Mouse (Mus musculus): ENCODE measurements around the gene Clic4. TPM values are rescaled to one million over a fixed set of nuclear protein-coding genes. Genes with fewer than 3 reads are reported as not detected.

Gene Clic4
- total RNA-seq, 2 experiments from 2014 or later, result 31.8 to 34.1 TPM

DNA sequence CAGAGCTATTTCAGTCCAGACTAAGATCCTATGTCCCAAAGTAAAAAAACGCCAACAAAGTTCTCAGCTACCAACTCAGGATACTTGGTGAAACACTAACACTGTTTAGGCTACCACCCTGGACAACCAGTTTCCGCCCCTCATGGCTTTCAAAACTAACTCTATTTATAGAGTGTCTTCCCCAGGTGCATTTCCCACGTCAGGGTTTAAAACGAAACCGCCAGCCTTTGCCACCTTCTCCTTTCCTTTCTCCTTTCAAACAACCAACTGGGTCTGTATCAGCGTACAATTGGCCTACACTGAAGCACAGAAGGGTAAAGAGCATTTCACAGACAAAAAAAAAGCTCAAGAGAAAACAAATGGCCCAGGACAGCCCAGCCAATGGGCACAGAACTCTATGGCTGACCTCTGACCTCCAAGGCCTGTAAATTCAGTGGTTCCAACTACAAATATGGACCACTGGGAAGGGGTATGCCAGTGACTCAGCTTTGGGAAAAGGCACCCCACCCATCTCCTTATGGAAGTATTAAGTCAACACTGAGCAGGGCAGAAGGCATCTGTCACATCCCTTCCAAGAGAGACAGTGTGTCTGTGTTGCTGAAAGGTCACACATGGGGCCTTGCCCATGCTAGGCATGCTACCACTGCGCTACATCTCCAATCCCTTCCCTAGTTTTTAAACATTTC, 2.8 kb downstream of the Clic4 start:
- DNase-seq (ENCODE audit: low spot score in 2 of 2), result no peak
- intact Hi-C loops (cut with DNase I), result loop anchor here (5.0 kb wide), 1 partner anchor 47 kb away; no protein-coding TSS in a partner anchor

GRCm38 (mm10) chr4:135267521-135267920, 5.1 kb downstream of the Clic4 start:
- DNase-seq (ENCODE audit: low spot score in 2 of 2), result no peak
- intact Hi-C loops (cut with DNase I), result no loop called here

- no peak for DNase-seq (ENCODE audit: low spot score in 2 of 2)
- intact Hi-C loops (cut with DNase I), result no loop called here
Observed at GRCm38 (mm10) chr4:135266987-135267386, 5.6 kb downstream of the Clic4 start.

DNA sequence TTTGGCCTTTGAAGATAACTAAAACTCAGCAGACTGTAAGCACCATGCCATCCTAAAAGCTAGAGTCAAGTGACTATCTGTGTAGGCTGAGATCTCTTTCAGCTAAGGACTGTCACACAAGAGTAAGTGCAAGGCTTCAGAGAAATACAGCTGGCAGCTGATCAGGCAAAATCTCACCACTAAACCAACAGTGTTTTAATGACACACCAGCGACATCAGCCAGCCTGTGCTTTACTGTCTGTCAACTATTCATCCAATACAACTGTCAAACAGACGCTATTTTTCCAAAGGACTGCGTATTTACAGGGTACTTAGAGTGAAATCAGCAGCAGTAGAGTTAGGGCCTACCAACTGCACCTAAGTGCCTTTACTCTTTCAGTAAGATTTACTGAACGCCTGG, 12.2 kb downstream of the Clic4 start:
- DNase-seq (ENCODE audit: low spot score in 2 of 2), result no peak
- intact Hi-C loops (cut with DNase I), result no loop called here

GRCm38 (mm10) chr4:135258521-135258920, 14.1 kb downstream of the Clic4 start:
- intact Hi-C loops (cut with DNase I), result no loop called here
- DNase-seq (ENCODE audit: low spot score in 2 of 2), result no peak

GRCm38 (mm10) chr4:135257881-135258476, 14.6 kb downstream of the Clic4 start:
- intact Hi-C loops (cut with DNase I), result no loop called here
- DNase-seq (ENCODE audit: low spot score in 2 of 2), result no peak

DNA sequence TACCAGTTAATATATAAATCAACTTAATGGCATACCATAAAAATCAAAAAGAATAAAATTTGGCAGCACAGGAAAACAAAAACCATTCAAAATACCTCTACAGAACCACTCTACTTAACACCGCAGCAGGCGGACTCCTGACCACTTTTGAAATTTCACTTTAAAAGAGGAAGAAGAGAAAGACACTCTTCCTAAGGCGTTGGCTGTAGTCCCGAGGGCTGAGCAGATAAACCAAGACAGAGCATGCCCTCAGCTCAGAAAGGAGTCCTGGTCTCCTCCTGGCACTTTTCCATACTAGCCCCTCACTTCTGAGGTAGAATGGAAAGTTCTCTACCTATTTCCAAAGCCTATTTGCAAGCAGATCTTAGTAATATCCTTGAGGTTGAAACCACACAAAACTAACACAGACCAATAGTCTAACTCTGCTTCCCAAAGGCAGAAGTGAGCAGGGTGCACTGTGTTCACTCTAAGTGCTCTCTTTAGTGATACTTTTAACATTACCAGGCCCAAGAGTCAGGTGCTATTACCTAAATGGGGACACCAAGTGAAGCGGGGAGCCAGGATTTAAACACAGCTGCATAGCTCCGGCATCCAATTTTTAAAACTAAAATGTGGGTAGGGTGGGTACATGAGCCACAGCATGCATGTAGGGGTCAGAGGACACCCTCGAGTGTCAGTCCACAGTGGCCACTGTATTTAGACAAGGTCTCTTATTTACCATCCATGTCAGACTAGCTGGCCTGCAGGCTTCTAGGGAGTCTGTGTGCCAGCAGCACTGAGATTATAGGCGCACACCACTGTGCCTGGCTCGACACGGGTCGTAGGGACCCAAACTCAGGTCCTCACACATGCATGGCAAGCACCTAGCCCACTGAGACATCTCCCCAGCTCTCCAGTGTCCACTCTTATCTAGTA, 15.8 kb downstream of the Clic4 start:
- intact Hi-C loops (cut with DNase I), result no loop called here
- DNase-seq (ENCODE audit: low spot score in 2 of 2), result no peak

DNA sequence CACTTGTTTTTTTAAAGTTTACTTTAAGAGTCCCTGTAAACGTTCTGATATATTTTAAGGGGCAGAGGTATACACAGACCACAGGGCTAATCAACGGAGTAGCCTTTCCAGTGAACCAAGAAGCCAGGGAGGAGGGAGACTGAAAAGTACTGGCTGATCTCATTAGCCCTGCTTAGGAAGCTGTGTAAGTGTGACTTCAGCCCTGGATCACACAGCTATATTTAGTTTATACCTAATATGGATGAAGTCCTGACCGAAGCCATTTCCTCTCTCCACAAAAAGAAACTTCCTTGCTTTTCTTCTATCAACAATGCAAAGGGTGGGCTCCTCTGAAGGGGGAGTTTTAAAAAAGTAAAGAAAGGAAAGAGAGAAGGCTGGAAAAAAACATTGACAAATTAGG, 17.8 kb downstream of the Clic4 start:
- intact Hi-C loops (cut with DNase I), result no loop called here
- no peak for DNase-seq (ENCODE audit: low spot score in 2 of 2)

DNA sequence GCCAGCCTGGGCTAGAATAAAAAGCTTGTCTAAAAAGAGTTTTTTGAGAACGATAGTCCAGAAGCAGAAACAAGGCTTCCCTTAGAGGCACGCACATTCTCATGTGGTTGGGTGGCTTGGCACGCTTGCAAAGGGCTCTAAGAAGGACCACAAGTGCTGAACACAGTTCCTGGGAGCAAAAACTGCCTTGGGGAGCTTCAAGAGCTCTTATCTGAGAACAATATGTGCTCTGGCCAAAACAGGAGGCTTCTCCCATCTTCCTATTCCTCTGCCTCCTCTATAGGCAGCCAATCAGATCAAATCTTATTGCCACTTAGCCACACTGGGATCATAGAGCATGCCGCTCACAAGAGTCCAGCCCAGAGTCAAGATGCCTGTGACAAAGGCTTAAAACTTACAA, 18.3 kb downstream of the Clic4 start:
- intact Hi-C loops (cut with DNase I), result no loop called here
- no peak for DNase-seq (ENCODE audit: low spot score in 2 of 2)

- intact Hi-C loops (cut with DNase I), result no loop called here
- no peak for DNase-seq (ENCODE audit: low spot score in 2 of 2)
Observed at GRCm38 (mm10) chr4:135253239-135254039, 19.2 kb downstream of the Clic4 start.

GRCm38 (mm10) chr4:135251801-135252200, 20.8 kb downstream of the Clic4 start:
- intact Hi-C loops (cut with DNase I), result no loop called here
- no peak for DNase-seq (ENCODE audit: low spot score in 2 of 2)

- no peak for DNase-seq (ENCODE audit: low spot score in 2 of 2)
- intact Hi-C loops (cut with DNase I), result no loop called here
Observed at GRCm38 (mm10) chr4:135248250-135249018, 24.2 kb downstream of the Clic4 start.

- intact Hi-C loops (cut with DNase I), result no loop called here
Observed at GRCm38 (mm10) chr4:135246866-135247756, 25.5 kb downstream of the Clic4 start.

DNA sequence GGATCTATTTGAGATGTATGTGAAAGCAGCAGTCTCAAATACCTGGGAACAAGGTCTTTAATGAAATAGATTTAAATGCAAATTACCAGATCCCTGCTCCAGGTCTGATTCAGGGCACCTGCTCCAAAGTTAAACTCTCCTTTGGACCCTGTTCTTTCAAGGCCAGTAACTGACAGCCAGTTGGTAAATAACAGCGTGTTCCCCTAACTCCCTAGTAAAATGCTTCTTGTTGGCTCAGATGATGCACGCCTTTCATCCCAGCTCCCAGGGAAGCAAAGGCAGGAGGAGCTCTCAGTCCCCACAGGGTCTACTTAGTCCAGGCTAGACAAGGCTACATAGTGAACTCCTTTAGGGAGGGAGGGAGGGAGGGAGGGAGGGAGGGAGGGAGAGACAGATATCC, 26.2 kb downstream of the Clic4 start:
- intact Hi-C loops (cut with DNase I), result no loop called here
- DNase-seq (ENCODE audit: low spot score in 2 of 2), result no peak

More at GRCm38 (mm10) chr4:135246866-135247756, 25.5 kb downstream of the Clic4 start:
- DNase-seq (ENCODE audit: low spot score in 2 of 2), result peak in 1 of 2 experiments; percentile 70

GRCm38 (mm10) chr4:135245841-135246240, 26.8 kb downstream of the Clic4 start:
- intact Hi-C loops (cut with DNase I), result no loop called here
- no peak for DNase-seq (ENCODE audit: low spot score in 2 of 2)

- intact Hi-C loops (cut with DNase I), result no loop called here
- no peak for DNase-seq (ENCODE audit: low spot score in 2 of 2)
Observed at GRCm38 (mm10) chr4:135244335-135244734, 28.3 kb downstream of the Clic4 start.

- DNase-seq (ENCODE audit: low spot score in 2 of 2), result no peak
- intact Hi-C loops (cut with DNase I), result no loop called here
Observed at GRCm38 (mm10) chr4:135242913-135243541, 29.6 kb downstream of the Clic4 start.

DNA sequence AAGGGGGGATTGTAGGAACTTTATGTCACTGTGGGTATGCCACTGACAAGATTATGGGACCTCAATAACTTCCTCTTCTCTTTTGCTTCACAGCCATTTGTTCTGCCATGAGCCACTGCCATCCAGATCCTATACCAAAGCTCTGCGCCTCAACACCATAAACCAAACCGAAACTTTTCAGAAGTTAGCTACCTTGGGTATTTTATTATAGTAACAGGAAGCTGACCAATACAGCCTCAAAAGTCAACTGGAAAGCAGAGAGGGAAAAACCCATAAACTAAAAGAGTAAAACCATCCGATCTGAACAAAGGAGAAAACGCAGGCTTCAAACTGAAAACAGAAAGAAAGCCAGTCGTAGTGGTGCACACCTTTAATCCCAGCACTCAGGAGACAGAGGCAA, 30.2 kb downstream of the Clic4 start:
- intact Hi-C loops (cut with DNase I), result no loop called here
- no peak for DNase-seq (ENCODE audit: low spot score in 2 of 2)

All from left cerebral cortex, postnatal 25 days (tissue).